Mouse (Mus musculus) ES-Bruce4 (cell line): ENCODE results near the gene Klrb1b.

Source experiments
- CTCF ChIP-seq: IDR thresholded peaks from one replicate; pipeline ENCODE4 v1.8.1; 2011; ENCODE audit warnings: low read depth, low read length
- EP300 ChIP-seq: IDR thresholded peaks from 2 replicates; pipeline ENCODE4 v1.6.1; 2011; ENCODE audit warnings: low read depth, low read length; ENCODE audit not compliant: insufficient read depth
- POLR2A ChIP-seq: IDR thresholded peaks from one replicate; pipeline ENCODE4 v1.8.1; 2011; ENCODE audit warnings: low read length; ENCODE audit not compliant: insufficient read depth

- TF ChIP-seq CTCF (no peak), POLR2A (no peak), EP300 (no peak)
These were observed 32.4 kb downstream of the Klrb1b start for GRCm38 (mm10) chr6:128793734-128794133.
